Mouse (Mus musculus): ENCODE measurements around the gene Tbc1d2. TPM values are rescaled to one million over a fixed set of nuclear protein-coding genes. Genes with fewer than 3 reads are reported as not detected.
"Not testable (repeated sequence)": the region's sequence is repeated elsewhere in the genome, so short reads cannot be mapped to it uniquely, and the experiment has no call there.

The Tbc1d2 gene
- total and polyA plus RNA-seq, 2 experiments from 2014 or later, result 0.67 to 1.5 TPM

DNA sequence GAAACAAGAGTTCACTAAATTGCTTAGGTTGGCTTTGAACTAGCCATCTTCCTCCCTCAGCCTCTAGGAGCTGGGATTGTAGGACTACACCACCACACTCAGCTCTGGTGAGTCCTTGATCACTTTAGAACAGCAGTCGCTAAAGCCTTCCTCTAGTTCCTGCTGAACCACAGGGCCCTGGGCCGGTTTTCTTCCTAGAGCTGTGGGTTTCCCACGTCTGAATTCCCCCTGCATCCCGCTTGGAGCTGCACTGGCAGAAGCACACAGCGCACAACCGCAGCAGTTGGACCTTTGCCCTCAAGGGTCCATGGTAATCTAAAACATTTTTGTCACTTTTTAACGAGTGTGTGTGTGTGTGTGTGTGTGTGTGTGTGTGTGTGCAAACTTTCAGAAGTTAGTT, 47.3 kb downstream of the Tbc1d2 start:
- DNase-seq (no peak), ATAC-seq (no peak)
- H3K36me3 ChIP-seq (ENCODE audit: insufficient read depth), result no peaks in the 10 kb centered on the region
- peaks cover 6% of the 10 kb centered on the region; the same call in 1 of the 2 replicates for H3K4me1 ChIP-seq (ENCODE audit: insufficient read depth)
- no peak overlapping the region for H3K4me3 ChIP-seq (ENCODE audit: low read depth, low read length)
- no peak overlapping the region for H3K4me2 ChIP-seq (ENCODE audit: low read depth)
- TF ChIP-seq CTCF (IDR thresholded peaks at IDR 0.05; ENCODE audit: low read depth), result no peak
- 58% methylated on average over 7 of the region's 7 CpGs for WGBS
- no peaks in the 10 kb centered on the region for H3K9me3 ChIP-seq (ENCODE audit: low read length)
- no peak overlapping the region for H3K27ac ChIP-seq (ENCODE audit: low read depth, low read length)
- no peak overlapping the region for H3K9ac ChIP-seq
- no peaks in the 10 kb centered on the region for H3K27me3 ChIP-seq (ENCODE audit: insufficient read depth, low read length)

GRCm38 (mm10) chr4:46601844-46602423, 48.1 kb downstream of the Tbc1d2 start, which contains the start of gene Coro2a:
Gene Coro2a (minus strand): TSS chr4:46602202.
- peak; percentile 96 for TF ChIP-seq CTCF (IDR thresholded peaks at IDR 0.05; ENCODE audit: low read depth)
- no peaks in the 10 kb centered on the region for H3K36me3 ChIP-seq (ENCODE audit: insufficient read depth)
- peak; percentile 94 for DNase-seq
- H3K4me1 ChIP-seq (ENCODE audit: insufficient read depth), result peaks cover 6% of the 10 kb centered on the region; the same call in 1 of the 2 replicates
- no peaks in the 10 kb centered on the region for H3K27me3 ChIP-seq (ENCODE audit: insufficient read depth, low read length)
- H3K4me3 ChIP-seq (ENCODE audit: low read depth, low read length), result peak within 1 kb of the TSS; percentile 66
- H3K9me3 ChIP-seq (ENCODE audit: low read length), result no peaks in the 10 kb centered on the region
- H3K27ac ChIP-seq (ENCODE audit: low read depth, low read length), result peak within 1 kb of the TSS; percentile 24
- peak within 1 kb of the TSS; percentile 80 for H3K4me2 ChIP-seq (ENCODE audit: low read depth)
- ATAC-seq, result peak; percentile 91
- H3K9ac ChIP-seq, result peak within 1 kb of the TSS; percentile 77
- WGBS, result 2% methylated on average over 35 of the region's 66 CpGs

- H3K27ac ChIP-seq (ENCODE audit: low read depth, low read length), result peak overlapping the region; percentile 24
- under 1% methylated on average over 43 of the region's 52 CpGs for WGBS
- H3K27me3 ChIP-seq (ENCODE audit: insufficient read depth, low read length), result no peaks in the 10 kb centered on the region
- no peak for TF ChIP-seq CTCF (IDR thresholded peaks at IDR 0.05; ENCODE audit: low read depth)
- H3K36me3 ChIP-seq (ENCODE audit: insufficient read depth), result no peaks in the 10 kb centered on the region
- peaks cover 6% of the 10 kb centered on the region; the same call in 1 of the 2 replicates for H3K4me1 ChIP-seq (ENCODE audit: insufficient read depth)
- ATAC-seq (peak; percentile 20), DNase-seq (peak; percentile 46)
- H3K9me3 ChIP-seq (ENCODE audit: low read length), result no peaks in the 10 kb centered on the region
- H3K9ac ChIP-seq, result peak overlapping the region; percentile 77
- H3K4me2 ChIP-seq (ENCODE audit: low read depth), result peak overlapping the region; percentile 80
- H3K4me3 ChIP-seq (ENCODE audit: low read depth, low read length), result peak overlapping the region; percentile 66
Measured at GRCm38 (mm10) chr4:46601258-46601843, 48.7 kb downstream of the Tbc1d2 start.

DNA sequence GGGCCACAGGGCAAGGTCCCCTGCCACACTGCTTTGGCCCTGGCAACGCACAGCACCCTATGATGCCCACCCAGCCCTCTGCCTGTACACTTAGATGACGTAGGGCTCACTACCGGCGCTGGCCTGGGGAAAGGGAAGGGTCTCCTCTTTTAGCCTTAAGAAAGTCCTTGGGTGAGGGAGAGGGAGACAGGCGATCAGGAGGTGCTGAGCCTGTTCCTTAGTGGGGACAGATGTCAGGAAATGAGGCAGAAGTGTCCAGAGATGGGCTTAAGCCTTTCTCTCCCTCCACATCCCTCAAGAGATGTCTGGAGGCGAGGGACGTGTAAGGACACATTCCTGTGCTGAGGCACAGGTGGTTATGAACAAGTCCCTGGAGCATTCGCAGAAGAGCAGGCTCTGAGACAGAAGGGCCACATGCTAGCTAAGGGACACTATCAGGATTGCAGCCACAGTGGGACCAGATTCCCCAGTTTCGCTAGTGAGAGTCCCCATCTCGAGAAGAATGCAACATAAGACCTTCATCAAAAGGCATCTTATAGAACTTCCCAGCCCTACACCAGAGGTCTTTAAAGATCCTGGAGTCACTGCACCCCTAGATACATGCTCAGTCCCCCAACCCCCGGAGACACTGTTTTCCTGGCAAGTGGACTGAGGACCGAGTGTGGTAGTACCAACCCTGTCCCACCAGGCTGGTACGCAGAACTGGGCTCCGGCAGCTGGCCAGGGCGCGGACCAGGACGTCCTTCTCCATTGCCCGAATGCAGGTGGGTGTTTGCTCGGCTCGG, 49.3 kb downstream of the Tbc1d2 start:
- Histone ChIP-seq H3K4me3 (ENCODE audit: low read depth, low read length) (peak overlapping the region; percentile 66), H3K36me3 (ENCODE audit: insufficient read depth) (no peaks in the 10 kb centered on the region), H3K9me3 (ENCODE audit: low read length) (no peaks in the 10 kb centered on the region), H3K27ac (ENCODE audit: low read depth, low read length) (no peak overlapping the region), H3K4me2 (ENCODE audit: low read depth) (peak overlapping the region; percentile 80), H3K4me1 (ENCODE audit: insufficient read depth) (peaks cover 6% of the 10 kb centered on the region; the same call in 1 of the 2 replicates), H3K9ac (peak overlapping the region; percentile 77), H3K27me3 (ENCODE audit: insufficient read depth, low read length) (no peaks in the 10 kb centered on the region)
- 0 out of 2 replicates have a peak, but pooled peaks have one; percentile 5 for TF ChIP-seq CTCF (IDR thresholded peaks at IDR 0.05; ENCODE audit: low read depth)
- peak; percentile 31 for DNase-seq
- 42% methylated on average over 20 of the region's 20 CpGs for WGBS
- no peak for ATAC-seq

DNA sequence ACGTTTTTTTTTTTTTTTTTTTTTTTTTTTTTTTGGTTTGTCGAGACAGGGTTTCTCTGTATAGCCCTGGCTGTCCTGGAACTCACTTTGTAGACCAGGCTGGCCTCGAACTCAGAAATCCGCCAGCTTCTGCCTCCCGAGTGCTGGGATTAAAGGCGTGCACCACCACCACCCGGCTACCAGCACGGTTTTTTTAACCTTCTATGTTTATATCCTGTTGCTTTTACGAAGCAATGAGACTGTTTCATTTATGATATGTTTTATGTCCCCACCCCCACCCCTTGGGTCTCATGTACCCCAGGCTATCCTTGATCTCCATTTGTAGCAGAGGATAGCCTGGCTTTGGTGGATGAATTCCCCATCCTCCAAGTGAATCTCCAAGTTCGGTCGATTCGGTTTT, 50.4 kb downstream of the Tbc1d2 start:
- H3K9me3 ChIP-seq (ENCODE audit: low read length); H3K27me3 ChIP-seq (ENCODE audit: insufficient read depth, low read length); ATAC-seq; H3K4me1 ChIP-seq (ENCODE audit: insufficient read depth); H3K36me3 ChIP-seq (ENCODE audit: insufficient read depth); DNase-seq; H3K4me3 ChIP-seq (ENCODE audit: low read depth, low read length); H3K27ac ChIP-seq (ENCODE audit: low read depth, low read length); H3K4me2 ChIP-seq (ENCODE audit: low read depth); H3K9ac ChIP-seq: not testable (repeated sequence)
- WGBS, result 81% methylated on average over 12 of the region's 12 CpGs

DNA sequence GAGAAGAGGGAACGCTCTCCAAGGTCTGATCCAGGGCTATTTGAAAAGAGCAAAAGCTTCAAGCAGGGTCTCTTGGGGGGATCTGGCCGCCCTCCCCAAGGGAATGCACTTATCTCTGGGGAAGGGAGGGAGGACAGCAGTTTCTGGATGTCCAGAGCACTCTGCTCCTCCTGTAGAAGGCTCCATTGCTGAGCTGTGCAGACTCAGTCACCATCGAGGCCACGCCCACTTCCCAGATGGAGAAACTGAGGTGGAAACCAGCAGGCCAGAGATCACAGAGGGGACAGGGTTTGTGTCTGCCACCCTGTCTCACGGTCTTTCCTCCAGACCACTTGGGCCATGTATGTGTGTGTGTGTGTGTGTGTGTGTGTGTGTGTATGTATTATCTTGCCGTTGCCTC, 51.0 kb downstream of the Tbc1d2 start:
- H3K4me3 ChIP-seq (ENCODE audit: low read depth, low read length), result no peak overlapping the region
- no peaks in the 10 kb centered on the region for H3K9me3 ChIP-seq (ENCODE audit: low read length)
- no peak overlapping the region for H3K9ac ChIP-seq
- no peaks in the 10 kb centered on the region for H3K27me3 ChIP-seq (ENCODE audit: insufficient read depth, low read length)
- no peak overlapping the region for H3K27ac ChIP-seq (ENCODE audit: low read depth, low read length)
- DNase-seq, result no peak
- H3K4me2 ChIP-seq (ENCODE audit: low read depth), result no peak overlapping the region
- no peak for TF ChIP-seq CTCF (IDR thresholded peaks at IDR 0.05; ENCODE audit: low read depth)
- WGBS, result 83% methylated on average over 6 of the region's 6 CpGs
- H3K4me1 ChIP-seq (ENCODE audit: insufficient read depth), result peaks cover 6% of the 10 kb centered on the region; the same call in 1 of the 2 replicates
- no peak for ATAC-seq
- H3K36me3 ChIP-seq (ENCODE audit: insufficient read depth), result no peaks in the 10 kb centered on the region

GRCm38 (mm10) chr4:46598111-46598510, 51.9 kb downstream of the Tbc1d2 start:
- WGBS, result 78% methylated on average over 10 of the region's 10 CpGs
- H3K9me3 ChIP-seq (ENCODE audit: low read length), result no peaks in the 10 kb centered on the region
- DNase-seq (no peak), ATAC-seq (no peak)
- no peak overlapping the region for H3K27ac ChIP-seq (ENCODE audit: low read depth, low read length)
- no peak overlapping the region for H3K4me2 ChIP-seq (ENCODE audit: low read depth)
- TF ChIP-seq CTCF (IDR thresholded peaks at IDR 0.05; ENCODE audit: low read depth), result no peak
- peaks cover 6% of the 10 kb centered on the region; the same call in 1 of the 2 replicates for H3K4me1 ChIP-seq (ENCODE audit: insufficient read depth)
- no peaks in the 10 kb centered on the region for H3K27me3 ChIP-seq (ENCODE audit: insufficient read depth, low read length)
- no peak overlapping the region for H3K9ac ChIP-seq
- H3K4me3 ChIP-seq (ENCODE audit: low read depth, low read length), result no peak overlapping the region
- no peaks in the 10 kb centered on the region for H3K36me3 ChIP-seq (ENCODE audit: insufficient read depth)

All from forebrain, postnatal 0 days (tissue).